ENCODE assay signal across 8 mouse cellular contexts in genomic region chr16:62853611-62854126, GRCm38 (mm10). TPM values are rescaled to one million over a fixed set of nuclear protein-coding genes. Genes with fewer than 3 reads are reported as not detected.
A peak's percentile ranks its signal among the peaks of the same experiment; 100 is the strongest.
DNase-seq lines count a peak whose midpoint lies in the region; ATAC-seq and TF ChIP-seq lines count a peak whose summit lies in the region.

No protein-coding gene starts in this region.

- no peaks in the 10 kb centered on the region for H3K79me3 ChIP-seq in C2C12 (ENCODE audit: low read depth)

- peak overlapping the region; percentile 84 for H3K9ac ChIP-seq in ES-Bruce4 (ENCODE audit: low read depth, poor library complexity, severe bottlenecking)
- peak overlapping the region; percentile 72; the same call in 1 of the 2 replicates for H3K9ac ChIP-seq in forebrain, postnatal 0 days
- H3K9ac ChIP-seq in liver, postnatal 0 days (replicated peaks): peak overlapping the region; percentile 82

- TF ChIP-seq CTCF in C2C12 (IDR thresholded peaks at IDR 0.05; ENCODE audit: control insufficient read depth, insufficient read depth, insufficient read length): no peak
- TF ChIP-seq CTCF in ES-Bruce4 (IDR thresholded peaks at IDR 0.05; ENCODE audit: low read depth, low read length): no peak
- no peak for TF ChIP-seq CTCF in forebrain, postnatal 0 days (IDR thresholded peaks at IDR 0.05; ENCODE audit: low read depth)
- no peak for TF ChIP-seq CTCF in liver, postnatal 0 days (IDR thresholded peaks at IDR 0.05; ENCODE audit: low read depth)
- no peak for TF ChIP-seq CTCF in thymus, adult 2 months (IDR thresholded peaks at IDR 0.05; ENCODE audit: borderline replicate concordance, control insufficient read depth, extremely low read depth, insufficient read depth, low read length, poor library complexity)

- peak overlapping the region; percentile 99 for H3K4me2 ChIP-seq in forebrain, postnatal 0 days (ENCODE audit: low read depth)
- H3K4me2 ChIP-seq in liver, postnatal 0 days (ENCODE audit: low read depth, low read length): peak overlapping the region; percentile 91

- peak overlapping the region; percentile 41 for H3K4me3 ChIP-seq in C2C12 (ENCODE audit: insufficient read depth, poor library complexity, severe bottlenecking)
- H3K4me3 ChIP-seq in ES-Bruce4 (ENCODE audit: low read depth, low read length): peak overlapping the region; percentile 99; the same call in 1 of the 2 replicates
- H3K4me3 ChIP-seq in forebrain, postnatal 0 days (ENCODE audit: low read depth, low read length): peak overlapping the region; percentile 59
- H3K4me3 ChIP-seq in liver, postnatal 0 days (ENCODE audit: low read depth, low read length): peak overlapping the region; percentile 68
- no peak overlapping the region for H3K4me3 ChIP-seq in thymus, adult 2 months (ENCODE audit: control insufficient read depth, insufficient read depth, low read length)

- no peak for ATAC-seq in forebrain, postnatal 0 days
- ATAC-seq in liver, postnatal 0 days: peak; percentile 23

- H3K36me3 ChIP-seq in C2C12 (ENCODE audit: control insufficient read depth, insufficient read depth) (no peaks in the 10 kb centered on the region), ES-Bruce4 (ENCODE audit: control insufficient read depth, insufficient read depth, low read length, poor library complexity, severe bottlenecking) (no peaks in the 10 kb centered on the region)
- H3K36me3 ChIP-seq in forebrain, postnatal 0 days (ENCODE audit: insufficient read depth): no peaks in the 10 kb centered on the region
- no peaks in the 10 kb centered on the region for H3K36me3 ChIP-seq in liver, postnatal 0 days (replicated peaks; ENCODE audit: insufficient read depth, low read length)
- H3K36me3 ChIP-seq in thymus, adult 2 months (ENCODE audit: control insufficient read depth, insufficient read depth, low read length): no peaks in the 10 kb centered on the region

- whole genome bisulfite sequencing in forebrain, postnatal 0 days: 19% methylated on average over 3 of the region's 3 CpGs
- 10% methylated on average over 3 of the region's 3 CpGs for WGBS in liver, postnatal 0 days (ENCODE audit: insufficient replicate concordance)
- WGBS in thymus, adult 2 months: 8% methylated on average over 3 of the region's 3 CpGs

- no peak for DNase-seq in forebrain, postnatal 0 days
- no peak for DNase-seq in liver, postnatal 0 days
- DNase-seq in adrenal gland, adult 18-20 months (ENCODE audit: low spot score in 2 of 2): no peak
- no peak for DNase-seq in left cerebral cortex, adult 8-10 months (ENCODE audit: low spot score in 2 of 2)
- no peak for DNase-seq in right cerebral cortex, postnatal 36 days (ENCODE audit: low spot score in 2 of 2)
- DNase-seq in thymus, adult 2 months: no peak

- no peak for TF ChIP-seq POLR2A in ES-Bruce4 (IDR thresholded peaks at IDR 0.05; ENCODE audit: insufficient read depth, low read length)
- no peak for TF ChIP-seq POLR2A in thymus, adult 2 months (IDR thresholded peaks at IDR 0.05; ENCODE audit: control insufficient read depth, extremely low read depth, insufficient read depth, low read length, poor library complexity)

- no peak overlapping the region for H3ac ChIP-seq in C2C12 (ENCODE audit: control insufficient read depth, insufficient read length, low read depth)

- no peaks in the 10 kb centered on the region for H3K4me1 ChIP-seq in ES-Bruce4 (ENCODE audit: control insufficient read depth, insufficient read depth, low read length)
- H3K4me1 ChIP-seq in forebrain, postnatal 0 days (ENCODE audit: insufficient read depth): no peaks in the 10 kb centered on the region
- H3K4me1 ChIP-seq in liver, postnatal 0 days (ENCODE audit: insufficient read depth): no peaks in the 10 kb centered on the region
- H3K4me1 ChIP-seq in thymus, adult 2 months (replicated peaks; ENCODE audit: control insufficient read depth, insufficient read depth, low read length): peaks cover 6% of the 10 kb centered on the region; the same call in 1 of the 2 replicates

- TF ChIP-seq EP300 in ES-Bruce4 (IDR thresholded peaks at IDR 0.05; ENCODE audit: insufficient read depth, low read depth, low read length): no peak
- no peak for TF ChIP-seq EP300 in liver, postnatal 0 days (IDR thresholded peaks at IDR 0.05; ENCODE audit: low read depth)

- no peak overlapping the region; the same call in 1 of the 2 replicates for H3K27ac ChIP-seq in ES-Bruce4 (ENCODE audit: insufficient read depth, low read length)
- no peak overlapping the region for H3K27ac ChIP-seq in forebrain, postnatal 0 days (ENCODE audit: low read depth, low read length)
- peak overlapping the region; percentile 83 for H3K27ac ChIP-seq in liver, postnatal 0 days (ENCODE audit: low read depth)
- no peak overlapping the region for H3K27ac ChIP-seq in thymus, adult 2 months (ENCODE audit: control insufficient read depth, insufficient read depth, low read length)

- no peaks in the 10 kb centered on the region for H3K9me3 ChIP-seq in ES-Bruce4 (replicated peaks; ENCODE audit: control insufficient read depth, insufficient read depth, low read length, poor library complexity, severe bottlenecking)
- no peaks in the 10 kb centered on the region for H3K9me3 ChIP-seq in forebrain, postnatal 0 days (ENCODE audit: low read length)
- H3K9me3 ChIP-seq in liver, postnatal 0 days (ENCODE audit: low read length): no peaks in the 10 kb centered on the region

- no peaks in the 10 kb centered on the region for H3K79me2 ChIP-seq in C2C12 (ENCODE audit: control insufficient read depth, insufficient read depth)

- H3K27me3 ChIP-seq in C2C12 (ENCODE audit: control insufficient read depth, insufficient read depth, insufficient read length): no peaks in the 10 kb centered on the region
- no peaks in the 10 kb centered on the region for H3K27me3 ChIP-seq in ES-Bruce4 (ENCODE audit: control insufficient read depth, insufficient read depth, low read length, poor library complexity, severe bottlenecking)
- H3K27me3 ChIP-seq in forebrain, postnatal 0 days (ENCODE audit: insufficient read depth, low read length): 0 out of 2 replicates have a peak, but pooled peaks cover 5% of the 10 kb centered on the region
- H3K27me3 ChIP-seq in liver, postnatal 0 days (ENCODE audit: insufficient read depth, low read length): no peaks in the 10 kb centered on the region
- H3K27me3 ChIP-seq in thymus, adult 2 months (ENCODE audit: control insufficient read depth, insufficient read depth, low read length): no peaks in the 10 kb centered on the region

TF ChIP-seq in C2C12, 6 proteins besides CTCF, POLR2A, EP300 and RAD21:
- TF ChIP-seq MAX (IDR thresholded peaks at IDR 0.05): no peak
- no peak for TF ChIP-seq CEBPB (IDR thresholded peaks at IDR 0.05; ENCODE audit: low read depth)
- no peak for TF ChIP-seq FOSL1 (IDR thresholded peaks at IDR 0.05; ENCODE audit: insufficient read depth, low read length, poor library complexity, severe bottlenecking)
- no peak for TF ChIP-seq USF1 (IDR thresholded peaks at IDR 0.05; ENCODE audit: low read depth)
- TF ChIP-seq MYOG (IDR thresholded peaks at IDR 0.05; ENCODE audit: control insufficient read depth, extremely low read depth, insufficient read length): no peak
- no peak for TF ChIP-seq MYOD1 (IDR thresholded peaks at IDR 0.05; ENCODE audit: control insufficient read depth, insufficient read length, low read depth)
TF ChIP-seq in C2C12: peak in this region for 0.

RNA-seq across cellular contexts. Expression of gene Pros1, which starts 0.4 kb away (rescaled TPM):
- polyA plus RNA-seq in C2C12 (2012; fragmentation: generic; extraction: Trizol) (6.6 TPM), ES-Bruce4 (2011; ENCODE audit: insufficient read depth, insufficient read length, low read depth, missing spikeins) (18.0 TPM in 2 replicates)
- 8.3 and 11.4 TPM in 2 replicates for total RNA-seq in forebrain, postnatal 0 days (2014; rRNA removed)
- 7.2 and 9.3 TPM in 2 replicates for polyA plus RNA-seq in forebrain, postnatal 0 days (2015; fragmentation: Nextera tagmentation; extraction: Ambion mirVana)
- 18.2 and 19.1 TPM in 2 replicates for polyA plus RNA-seq in liver, postnatal 0 days (2015; fragmentation: Nextera tagmentation; extraction: Ambion mirVana)
- 10 to 100 TPM; 48.4 to 56.3 TPM for total RNA-seq in adrenal gland, adult 18-20 months (2021)
- 10 to 100 TPM; 10.3 to 17.0 (median 13.4) TPM for total RNA-seq in left cerebral cortex, adult 8-10 months (2022)
- 2.1 and 2.8 TPM in 2 replicates for polyA plus RNA-seq in thymus, adult 2 months (2012; rRNA removed)

RNA-seq across cellular contexts. Expression of gene Arl13b, which starts 6.8 kb away (rescaled TPM):
- polyA plus RNA-seq in C2C12 (2012; fragmentation: generic; extraction: Trizol) (4.4 TPM), ES-Bruce4 (2011; ENCODE audit: insufficient read depth, insufficient read length, low read depth, missing spikeins) (22.9 and 34.9 TPM in 2 replicates)
- 21.0 and 21.4 TPM in 2 replicates for total RNA-seq in forebrain, postnatal 0 days (2014; rRNA removed)
- 14.1 and 17.0 TPM in 2 replicates for polyA plus RNA-seq in forebrain, postnatal 0 days (2015; fragmentation: Nextera tagmentation; extraction: Ambion mirVana)
- polyA plus RNA-seq in liver, postnatal 0 days (2015; fragmentation: Nextera tagmentation; extraction: Ambion mirVana): 3.0 and 3.4 TPM in 2 replicates
- total RNA-seq in adrenal gland, adult 18-20 months (2021): 10 to 100 TPM in 1 of 2 experiments, 1 to 10 TPM in 1; 8.1 to 12.3 TPM
- 10 to 100 TPM in 3 of 4 experiments, 1 to 10 TPM in 1; 9.3 to 12.4 (median 11.1) TPM for total RNA-seq in left cerebral cortex, adult 8-10 months (2022)
- 3.2 and 3.4 TPM in 2 replicates for polyA plus RNA-seq in thymus, adult 2 months (2012; rRNA removed)

RNA-seq across cellular contexts. Expression of gene Stx19, which starts 39.2 kb away (rescaled TPM):
- 0.01 TPM for polyA plus RNA-seq in C2C12 (2012; fragmentation: generic; extraction: Trizol)
- not detected in 2 replicates for polyA plus RNA-seq in ES-Bruce4 (2011; ENCODE audit: insufficient read depth, insufficient read length, low read depth, missing spikeins)
- total RNA-seq in forebrain, postnatal 0 days (2014; rRNA removed): 0.14 TPM in 1 of 2 replicates, not detected in the other
- polyA plus RNA-seq in forebrain, postnatal 0 days (2015; fragmentation: Nextera tagmentation; extraction: Ambion mirVana): 0.08 TPM in 1 of 2 replicates, not detected in the other
- 0.04 TPM in 1 of 2 replicates, not detected in the other for polyA plus RNA-seq in liver, postnatal 0 days (2015; fragmentation: Nextera tagmentation; extraction: Ambion mirVana)
- not detected for total RNA-seq in adrenal gland, adult 18-20 months (2021)
- not detected for total RNA-seq in left cerebral cortex, adult 8-10 months (2022)
- polyA plus RNA-seq in thymus, adult 2 months (2012; rRNA removed): not detected in 2 replicates
